Comparison of ENCODE assay signal across 8 mouse cellular contexts in genomic region chr1:91539246-91539645, GRCm38 (mm10). TPM values are rescaled to one million over a fixed set of nuclear protein-coding genes. Genes with fewer than 3 reads are reported as not detected.
A peak's percentile ranks its signal among the peaks of the same experiment; 100 is the strongest.
DNase-seq lines count a peak whose midpoint lies in the region; ATAC-seq and TF ChIP-seq lines count a peak whose summit lies in the region.

No protein-coding gene starts in this region.

- no peak for DNase-seq in lung, postnatal 0 days (ENCODE audit: low spot score)
- no peak for DNase-seq in lung, postnatal 10 days
- no peak for DNase-seq in forebrain, embryonic 14.5 days (ENCODE audit: low spot score)
- DNase-seq in liver, embryonic 11.5 days (ENCODE audit: low spot score), result no peak
- no peak for DNase-seq in urinary bladder, adult 2 months (ENCODE audit: low spot score)
- no peak for DNase-seq in right cerebral cortex, postnatal 25 days
- no peak for DNase-seq in left cerebral cortex, postnatal 14 days (ENCODE audit: low spot score in 2 of 2)

- intact Hi-C loops in left cerebral cortex, postnatal 14 days (cut with DNase I), result loop anchor here (10.0 kb wide), 1 partner anchor 926 kb away; no protein-coding TSS in a partner anchor

- 18% methylated on average over 6 of the region's 6 CpGs for WGBS in lung, postnatal 0 days
- WGBS in forebrain, embryonic 14.5 days, result 35% methylated on average over 6 of the region's 6 CpGs
- 24% methylated on average over 6 of the region's 6 CpGs for WGBS in liver, embryonic 11.5 days
- WGBS in stomach, embryonic 16.5 days, result 28% methylated on average over 6 of the region's 6 CpGs

- no peaks in the 10 kb centered on the region for H3K36me3 ChIP-seq in lung, postnatal 0 days (ENCODE audit: insufficient read depth, low read length)
- H3K36me3 ChIP-seq in forebrain, embryonic 14.5 days (ENCODE audit: control insufficient read depth, insufficient read depth, low read length), result no peaks in the 10 kb centered on the region
- H3K36me3 ChIP-seq in liver, embryonic 11.5 days (ENCODE audit: control insufficient read depth, insufficient read depth, low read length), result no peaks in the 10 kb centered on the region
- H3K36me3 ChIP-seq in stomach, embryonic 16.5 days (ENCODE audit: control insufficient read depth, insufficient read depth, low read length), result no peaks in the 10 kb centered on the region

- TF ChIP-seq CTCF in lung, postnatal 0 days (IDR thresholded peaks at IDR 0.05), result no peak

- H3K27me3 ChIP-seq in lung, postnatal 0 days (replicated peaks; ENCODE audit: insufficient read depth, low read length), result no peaks in the 10 kb centered on the region
- H3K27me3 ChIP-seq in forebrain, embryonic 14.5 days (replicated peaks; ENCODE audit: control insufficient read depth, insufficient read depth, low read length), result peaks cover 12% of the 10 kb centered on the region; the same call in 1 of the 2 replicates
- no peaks in the 10 kb centered on the region for H3K27me3 ChIP-seq in liver, embryonic 11.5 days (replicated peaks; ENCODE audit: control insufficient read depth, insufficient read depth, low read length)
- peaks cover 12% of the 10 kb centered on the region for H3K27me3 ChIP-seq in stomach, embryonic 16.5 days (ENCODE audit: control insufficient read depth, insufficient read depth, low read length)

- H3K9me3 ChIP-seq in lung, postnatal 0 days (ENCODE audit: low read length), result no peaks in the 10 kb centered on the region
- H3K9me3 ChIP-seq in forebrain, embryonic 14.5 days (replicated peaks; ENCODE audit: control insufficient read depth, low read length), result no peaks in the 10 kb centered on the region
- H3K9me3 ChIP-seq in liver, embryonic 11.5 days (ENCODE audit: control insufficient read depth, low read length), result no peaks in the 10 kb centered on the region
- no peaks in the 10 kb centered on the region for H3K9me3 ChIP-seq in stomach, embryonic 16.5 days (replicated peaks; ENCODE audit: control insufficient read depth, low read length)

- no peak overlapping the region for H3K9ac ChIP-seq in lung, postnatal 0 days (replicated peaks; ENCODE audit: low read depth)
- H3K9ac ChIP-seq in forebrain, embryonic 14.5 days (ENCODE audit: low read length), result no peak overlapping the region
- peak overlapping the region; percentile 68 for H3K9ac ChIP-seq in liver, embryonic 11.5 days (ENCODE audit: low read depth, low read length)
- no peak overlapping the region; the same call in 1 of the 2 replicates for H3K9ac ChIP-seq in stomach, embryonic 16.5 days (ENCODE audit: low read length)

- H3K4me2 ChIP-seq in lung, postnatal 0 days (replicated peaks; ENCODE audit: low read depth, low read length), result 0 out of 2 replicates have a peak overlapping the region, but pooled peaks have one; percentile 5
- peak overlapping the region; percentile 97 for H3K4me2 ChIP-seq in forebrain, embryonic 14.5 days (ENCODE audit: low read length)
- peak overlapping the region; percentile 95 for H3K4me2 ChIP-seq in liver, embryonic 11.5 days
- peak overlapping the region; percentile 98; the same call in 1 of the 2 replicates for H3K4me2 ChIP-seq in stomach, embryonic 16.5 days (ENCODE audit: low read depth, low read length)

- no peak for ATAC-seq in lung, postnatal 0 days
- no peak for ATAC-seq in forebrain, embryonic 14.5 days
- no peak for ATAC-seq in liver, embryonic 11.5 days (replicated peaks; ENCODE audit: low FRiP score)
- no peak for ATAC-seq in stomach, embryonic 16.5 days (ENCODE audit: insufficient read depth, low FRiP score)

- no peak overlapping the region for H3K27ac ChIP-seq in lung, postnatal 0 days (ENCODE audit: low read length)
- no peak overlapping the region for H3K27ac ChIP-seq in forebrain, embryonic 14.5 days (ENCODE audit: low read depth, low read length)
- H3K27ac ChIP-seq in liver, embryonic 11.5 days (ENCODE audit: low read depth, low read length), result peak overlapping the region; percentile 93
- no peak overlapping the region for H3K27ac ChIP-seq in stomach, embryonic 16.5 days (ENCODE audit: low read length)

- no peak overlapping the region for H3K4me3 ChIP-seq in lung, postnatal 0 days (ENCODE audit: low read depth, low read length)
- H3K4me3 ChIP-seq in forebrain, embryonic 14.5 days (ENCODE audit: low read depth, low read length), result peak overlapping the region; percentile 67; the same call in 1 of the 2 replicates
- H3K4me3 ChIP-seq in liver, embryonic 11.5 days (ENCODE audit: low read depth, low read length), result peak overlapping the region; percentile 83
- no peak overlapping the region for H3K4me3 ChIP-seq in stomach, embryonic 16.5 days (replicated peaks; ENCODE audit: low read length)

- no peak for TF ChIP-seq EP300 in lung, postnatal 0 days (IDR thresholded peaks at IDR 0.05)

- H3K4me1 ChIP-seq in lung, postnatal 0 days (ENCODE audit: insufficient read depth, low read depth, low read length), result peaks cover 11% of the 10 kb centered on the region; the same call in 1 of the 2 replicates
- peaks cover 9% of the 10 kb centered on the region for H3K4me1 ChIP-seq in forebrain, embryonic 14.5 days (ENCODE audit: control insufficient read depth, insufficient read depth, low read length)
- H3K4me1 ChIP-seq in liver, embryonic 11.5 days (replicated peaks; ENCODE audit: control insufficient read depth, insufficient read depth, low read length), result peaks cover 30% of the 10 kb centered on the region
- peaks cover 13% of the 10 kb centered on the region for H3K4me1 ChIP-seq in stomach, embryonic 16.5 days (ENCODE audit: control insufficient read depth, insufficient read depth, low read length)

RNA-seq across cellular contexts. Expression of gene Asb1, which starts 1.1 kb away (rescaled TPM):
- 4.2 and 4.6 TPM in 2 replicates for polyA plus RNA-seq in lung, postnatal 0 days (2015; fragmentation: Nextera tagmentation; extraction: Ambion mirVana)
- 11.3 and 14.7 TPM in 2 replicates for polyA plus RNA-seq in forebrain, embryonic 14.5 days (2014; fragmentation: Nextera tagmentation; extraction: Ambion mirVana)
- 12.2 and 13.4 TPM in 2 replicates for polyA plus RNA-seq in liver, embryonic 11.5 days (2014; fragmentation: Nextera tagmentation; extraction: Ambion mirVana)
- polyA plus RNA-seq in stomach, embryonic 16.5 days (2015; fragmentation: Nextera tagmentation; extraction: Ambion mirVana), result 3.8 and 5.2 TPM in 2 replicates
- polyA plus RNA-seq in urinary bladder, adult 2 months (2012; rRNA removed), result 10.6 and 11.3 TPM in 2 replicates
- total RNA-seq in left cerebral cortex, postnatal 14 days (2021), result 10 to 100 TPM; 43.8 to 45.9 TPM

RNA-seq across cellular contexts. Expression of gene Traf3ip1, which starts 44.8 kb away (rescaled TPM):
- polyA plus RNA-seq in lung, postnatal 0 days (2015; fragmentation: Nextera tagmentation; extraction: Ambion mirVana), result 11.0 and 11.2 TPM in 2 replicates
- polyA plus RNA-seq in forebrain, embryonic 14.5 days (2014; fragmentation: Nextera tagmentation; extraction: Ambion mirVana), result 6.1 and 6.5 TPM in 2 replicates
- 4.4 TPM in 2 replicates for polyA plus RNA-seq in liver, embryonic 11.5 days (2014; fragmentation: Nextera tagmentation; extraction: Ambion mirVana)
- polyA plus RNA-seq in stomach, embryonic 16.5 days (2015; fragmentation: Nextera tagmentation; extraction: Ambion mirVana), result 7.3 and 7.9 TPM in 2 replicates
- 11.7 and 12.0 TPM in 2 replicates for polyA plus RNA-seq in urinary bladder, adult 2 months (2012; rRNA removed)
- 10 to 100 TPM; 14.9 to 16.3 TPM for total RNA-seq in left cerebral cortex, postnatal 14 days (2021)

Comparison
In these comparisons a context has a peak if more than half of its experiments do, and no peak if none do; other contexts are left out.
1. H3K4me2 ChIP-seq: peak in every context shown above with its lines; median percentile 98 in stomach, embryonic 16.5 days; 97 in forebrain, embryonic 14.5 days; 95 in liver, embryonic 11.5 days; 5 in lung, postnatal 0 days.
2. H3K4me3 ChIP-seq: peak in forebrain, embryonic 14.5 days (single experiment) and liver, embryonic 11.5 days (single experiment); none in lung, postnatal 0 days (single experiment) and stomach, embryonic 16.5 days (single experiment).